Mouse (Mus musculus): ENCODE results near the gene St13.

St13 gene

DNA sequence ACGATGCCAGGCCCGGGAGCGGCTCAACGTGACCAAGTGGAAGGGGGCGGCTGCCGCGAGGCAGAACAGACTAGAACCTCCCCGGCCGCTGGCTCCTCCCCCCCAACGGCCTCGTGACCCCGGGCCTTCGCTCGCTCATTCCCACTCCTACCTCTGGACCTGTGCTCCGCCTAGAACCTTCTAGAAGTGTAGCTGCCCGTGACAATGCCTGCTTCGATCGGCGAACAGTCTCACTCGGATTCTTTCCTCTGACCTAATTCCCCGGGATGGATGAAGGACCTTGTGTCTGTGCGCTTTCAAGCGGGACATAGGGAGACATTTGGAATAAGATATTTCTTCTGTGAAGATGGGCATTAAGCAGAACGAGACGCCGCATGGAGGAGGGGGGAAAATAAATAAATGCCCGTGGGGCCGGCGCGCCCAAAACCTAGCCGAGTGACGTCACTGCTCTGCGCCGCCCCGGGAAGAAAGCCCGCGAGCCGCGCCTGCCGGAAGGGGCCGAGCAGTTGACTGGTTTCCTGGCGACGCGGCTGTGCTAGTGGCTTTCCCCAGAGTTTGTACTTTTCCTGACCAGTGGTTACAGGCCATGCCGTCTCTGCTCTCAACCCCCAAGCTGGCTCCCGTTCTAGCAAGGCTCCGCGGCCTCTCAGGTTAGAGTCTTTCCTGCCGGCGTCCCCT is at the start of gene St13, which contains the start of gene Xpnpep3:
St13 (minus strand) TSS at position 440 of the 678 bp plus-strand sequence.
Xpnpep3 (plus strand) TSS at position 501 of the 678 bp plus-strand sequence.
- peak; percentile 95 to 97 for DNase-seq

DNA sequence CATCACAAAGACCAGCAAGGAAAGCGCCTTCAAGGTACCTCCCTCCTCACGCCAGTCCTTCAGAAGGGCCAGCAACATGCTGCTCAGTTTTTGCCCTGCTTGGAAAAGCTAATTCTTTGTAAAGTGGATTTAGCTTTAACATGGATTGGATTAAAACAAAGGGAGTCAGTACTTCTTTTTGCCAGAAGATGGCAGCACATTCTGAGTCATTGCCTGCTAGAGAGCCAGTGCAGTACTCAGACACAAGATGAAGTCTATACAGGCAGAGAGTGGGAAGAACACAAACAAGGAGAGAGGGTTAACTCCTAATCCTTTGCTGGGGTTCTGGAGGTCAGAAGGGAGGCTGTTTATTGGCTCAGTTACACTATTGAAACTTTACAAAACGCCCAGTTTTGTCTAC is 48.6 kb upstream of the St13 start:
- DNase-seq: peak in 1 of 2 experiments; percentile 52

DNA sequence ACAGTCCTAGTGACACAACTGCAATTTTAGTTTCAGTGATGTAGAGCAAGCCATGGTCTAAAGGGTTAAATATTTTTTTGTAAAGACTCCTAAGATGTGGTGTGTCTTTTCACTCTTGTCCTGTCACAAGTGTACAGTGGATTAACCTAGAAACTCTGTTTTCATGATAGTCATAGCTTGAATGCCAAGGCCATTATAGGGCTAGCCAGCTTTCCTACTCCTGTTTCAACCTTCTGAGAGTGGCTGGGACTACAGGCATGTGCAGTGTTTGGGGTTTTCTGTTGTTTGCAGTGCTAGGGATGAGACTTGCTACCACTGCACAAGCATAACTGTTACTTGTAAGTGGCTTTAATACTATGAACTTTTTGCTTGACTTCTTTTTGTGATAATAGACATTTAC is 39.4 kb upstream of the St13 start:
- no peak for DNase-seq

DNA sequence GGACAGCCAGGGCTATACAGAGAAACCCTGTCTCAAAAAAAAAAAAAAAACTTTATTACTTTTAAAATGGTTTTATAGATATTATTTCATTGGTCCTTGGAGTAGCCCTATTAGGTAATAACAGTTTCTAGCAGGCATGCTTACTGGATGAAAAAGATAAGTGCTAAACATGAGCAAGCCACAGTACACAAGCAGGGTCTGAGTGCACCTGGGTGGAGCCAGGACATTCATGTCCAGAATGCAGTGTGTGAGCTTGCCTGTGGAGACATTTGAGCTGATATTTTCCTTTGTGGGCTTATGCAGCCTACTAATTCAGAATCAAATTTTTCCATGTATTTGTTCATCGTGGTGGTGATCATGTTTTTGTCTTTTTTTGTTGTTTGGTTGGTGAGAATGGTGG is 38.5 kb upstream of the St13 start:
- DNase-seq: no peak

DNA sequence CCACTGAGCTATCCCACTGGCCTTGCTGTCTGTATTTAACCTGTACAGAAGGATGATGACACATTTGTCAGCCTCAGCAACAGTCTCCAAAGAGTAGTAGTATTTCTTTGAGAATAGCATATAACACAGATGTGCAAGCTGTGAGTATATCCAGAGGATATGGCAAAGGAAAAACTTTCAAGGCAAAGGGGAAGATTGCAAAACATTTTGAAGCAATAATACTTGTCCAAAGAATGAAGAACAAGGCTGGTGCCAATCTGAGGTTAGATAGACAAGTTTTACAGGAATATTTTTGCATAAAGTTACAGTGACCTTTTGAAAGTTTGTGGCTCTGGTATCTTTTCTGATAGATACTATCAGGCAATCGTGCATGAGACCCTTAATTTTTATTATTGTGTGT is 31.3 kb upstream of the St13 start:
- no peak for DNase-seq

DNA sequence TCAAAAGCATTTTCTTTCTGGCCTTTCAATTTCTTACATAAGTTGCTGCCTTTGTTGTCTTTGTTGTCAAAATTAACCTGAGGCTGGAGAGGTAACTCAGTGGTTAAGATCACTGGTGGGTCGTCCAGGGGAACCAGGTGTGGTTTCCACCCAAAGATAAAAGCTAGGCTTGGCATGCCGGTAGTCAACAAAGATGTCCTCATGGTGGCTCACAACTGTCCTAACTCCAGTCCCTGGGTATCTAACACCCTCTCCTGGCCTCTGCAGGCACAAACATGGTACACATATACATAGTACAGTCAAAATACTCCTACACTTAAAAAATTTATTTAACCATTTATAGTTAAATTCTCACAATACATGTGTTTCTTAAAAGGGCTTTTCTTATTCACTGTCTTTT is 28.1 kb upstream of the St13 start:
- DNase-seq: no peak

DNA sequence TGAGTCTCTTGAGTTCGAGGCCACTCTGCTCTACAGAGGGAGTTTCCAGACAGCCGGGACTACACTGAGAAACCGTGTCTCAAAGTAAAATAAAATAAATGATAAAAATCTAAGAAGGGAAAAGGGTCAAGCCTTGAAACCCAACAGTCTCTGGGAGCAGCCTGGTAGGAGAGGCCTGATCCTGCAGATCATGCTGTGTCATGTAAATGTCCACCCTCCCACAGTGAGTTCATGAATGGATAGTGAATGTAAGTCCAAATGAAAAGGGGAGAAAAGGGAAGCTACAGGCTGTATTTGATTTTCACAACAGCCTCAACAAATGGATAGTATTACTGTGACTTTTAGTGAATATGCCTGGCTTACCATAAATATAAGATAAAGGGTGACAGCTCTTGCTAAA is 25.4 kb upstream of the St13 start:
- DNase-seq: no peak

DNA sequence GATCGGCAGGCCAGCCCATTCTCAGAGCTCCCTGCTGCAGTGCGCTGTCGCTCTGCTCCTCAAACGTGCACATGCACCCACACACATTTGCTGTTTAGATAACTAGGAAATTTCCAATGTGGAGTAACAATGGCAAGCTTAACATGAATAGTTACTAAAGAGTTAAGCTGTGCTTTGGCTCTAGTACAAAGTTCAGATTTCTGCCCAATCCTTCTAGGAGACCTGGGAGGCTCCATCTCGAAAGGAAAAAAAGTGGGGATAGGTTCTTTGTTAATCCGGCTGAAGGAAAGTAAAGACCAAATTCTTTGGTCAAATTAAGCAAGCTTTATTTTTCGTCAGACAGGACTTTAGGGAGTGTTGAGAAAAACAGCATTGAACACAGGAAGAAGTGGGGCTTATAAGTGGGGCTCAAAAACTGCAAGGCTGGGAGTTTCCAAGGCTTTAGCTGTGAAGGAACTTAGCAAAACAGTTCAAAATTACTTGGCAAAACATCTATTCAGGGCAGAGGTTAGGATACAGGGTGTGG is 22.3 kb upstream of the St13 start:
- no peak for DNase-seq

DNA sequence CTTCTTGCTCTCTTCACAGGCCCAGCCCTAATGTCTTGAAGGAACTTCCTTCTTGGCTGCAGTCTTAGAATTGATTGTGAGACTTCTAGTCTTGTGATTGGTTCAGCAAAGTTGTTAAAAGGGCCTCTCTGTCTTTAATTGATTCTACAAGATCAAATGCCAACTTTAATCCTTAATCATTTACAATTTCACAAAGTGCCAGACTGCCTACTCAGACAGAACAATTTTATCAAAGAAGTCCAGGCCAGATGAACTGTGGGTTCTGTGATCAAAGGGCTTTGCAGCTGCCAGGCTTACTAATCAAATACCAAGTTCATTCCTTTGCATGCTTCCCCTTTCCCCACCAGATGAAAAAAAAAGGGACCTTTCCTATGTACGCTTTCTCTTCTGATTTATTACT is 21.6 kb upstream of the St13 start:
- no peak for DNase-seq

DNA sequence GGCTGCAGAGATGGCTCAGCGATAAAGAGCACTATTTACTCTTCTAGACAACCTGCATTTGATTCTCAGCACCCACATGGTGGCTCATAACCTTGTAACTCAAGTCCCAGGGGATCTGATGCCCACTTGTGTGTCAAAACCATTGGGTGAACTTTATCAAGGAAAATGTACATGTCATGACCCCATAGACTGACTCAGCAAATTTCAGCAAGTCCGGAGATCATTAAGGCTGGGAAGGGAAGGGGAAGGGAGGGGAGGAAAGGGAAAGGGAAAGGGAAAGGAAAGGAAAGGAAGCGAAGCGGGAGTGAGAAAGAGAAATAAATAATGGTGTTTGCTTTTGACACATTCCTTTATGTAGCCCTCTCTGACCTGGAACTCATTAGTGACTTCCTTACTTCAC is 18.2 kb upstream of the St13 start:
- DNase-seq: no peak

DNA sequence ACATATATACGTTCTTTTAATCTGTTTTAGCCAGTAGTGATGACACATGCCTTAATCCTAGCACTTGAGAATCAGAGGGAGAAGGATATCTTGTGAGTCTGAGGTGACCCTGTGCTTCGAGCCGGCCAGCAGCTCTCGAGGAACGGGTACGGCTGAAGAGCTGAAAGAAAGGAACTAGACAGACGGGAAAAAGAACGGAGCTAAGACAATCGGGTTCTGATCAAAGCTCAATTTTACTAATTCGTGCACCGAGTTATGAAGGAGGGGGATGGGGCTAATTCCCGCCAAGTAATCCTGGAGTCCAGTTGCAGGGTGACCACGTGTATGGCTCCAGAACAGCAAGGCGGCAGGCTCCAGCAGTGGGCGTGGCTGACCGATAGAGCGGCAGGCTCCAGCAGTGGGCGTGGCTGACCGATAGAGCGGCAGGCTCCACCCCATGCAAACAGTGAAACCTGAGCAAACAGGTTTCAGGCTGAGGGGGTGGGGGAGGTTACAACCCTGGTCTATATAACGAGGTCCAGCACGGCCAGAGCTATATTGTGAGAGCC is 17.0 kb upstream of the St13 start:
- peak; percentile 52 to 59 for DNase-seq

DNA sequence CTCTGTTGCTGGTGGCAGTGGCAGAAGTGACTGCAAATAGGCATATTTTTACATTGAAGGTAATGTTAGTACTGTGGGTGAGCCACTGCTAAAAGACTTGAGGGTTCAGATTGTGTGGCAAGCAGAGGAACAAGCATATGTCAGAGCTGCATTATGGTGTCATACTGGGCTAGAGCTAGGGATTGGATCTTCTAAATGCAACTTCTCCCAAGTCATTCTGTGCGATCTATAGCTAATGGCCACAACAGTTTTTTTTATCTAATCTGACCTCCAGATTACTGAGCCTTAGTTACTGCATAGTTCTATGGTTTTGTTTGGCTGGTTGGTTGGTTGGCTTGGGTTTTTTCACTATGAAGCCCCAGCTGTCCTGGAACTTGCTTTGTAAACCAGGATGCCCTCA is 8.3 kb upstream of the St13 start, which contains the start of gene Dnajb7:
Dnajb7 (minus strand) TSS at position 101 of the 400 bp plus-strand sequence.
- DNase-seq: no peak

DNA sequence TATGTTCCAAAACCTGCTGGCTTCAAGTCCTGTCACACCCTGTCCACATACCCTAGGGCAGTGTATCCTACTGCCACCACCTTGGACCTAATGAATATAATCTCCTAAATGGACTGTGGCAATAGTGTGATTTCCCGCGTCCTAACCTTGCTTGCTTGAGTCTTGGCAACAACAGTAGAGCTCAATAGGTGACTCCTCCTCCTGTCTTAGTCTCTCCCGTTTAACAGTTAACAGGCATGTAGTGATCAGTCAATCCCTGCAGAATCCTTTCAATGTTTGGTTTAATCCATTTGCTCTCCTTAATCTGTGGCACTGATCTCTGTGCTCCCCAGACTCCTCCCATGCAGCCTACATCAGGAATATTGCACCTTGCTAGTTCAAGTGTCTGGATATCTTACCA is 5.1 kb upstream of the St13 start:
- no peak for DNase-seq

DNA sequence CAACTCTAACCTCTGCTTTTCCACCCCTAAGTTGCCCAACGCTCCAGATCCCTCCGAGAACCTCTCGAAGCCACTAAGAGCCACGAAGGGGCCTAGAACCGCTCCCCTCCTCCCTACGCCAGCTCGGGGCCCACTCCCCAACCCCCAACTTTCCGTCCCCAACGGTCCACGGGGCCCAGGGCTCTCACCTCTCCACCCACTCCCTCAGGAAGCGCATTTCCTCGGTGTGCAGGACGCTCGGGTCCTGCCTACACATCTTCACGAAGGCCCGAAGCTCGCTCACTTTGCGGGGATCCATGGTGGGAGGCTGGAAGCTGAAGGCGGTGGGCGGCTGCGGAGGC is 610 bp downstream of the St13 start:
- DNase-seq: no peak

DNA sequence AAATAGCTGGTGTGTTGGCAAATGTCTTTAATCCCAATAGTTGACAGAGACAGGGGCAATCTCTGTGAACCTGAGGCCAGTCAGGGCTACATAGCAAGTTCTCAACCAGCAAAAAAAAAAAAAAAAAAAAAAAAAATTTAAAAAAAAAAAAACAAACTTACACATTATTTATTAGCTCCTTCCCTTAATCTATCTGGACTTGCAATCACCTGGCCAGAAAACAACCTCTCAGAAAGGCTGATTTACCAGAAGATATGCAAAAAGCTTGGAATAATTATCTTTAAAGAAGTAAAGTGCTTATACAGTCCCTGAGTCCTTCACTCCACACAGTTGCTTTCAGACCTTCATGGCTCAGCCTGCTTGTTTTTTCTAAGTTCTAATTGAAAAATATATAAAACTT is 1.7 kb downstream of the St13 start:
- no peak for DNase-seq

DNA sequence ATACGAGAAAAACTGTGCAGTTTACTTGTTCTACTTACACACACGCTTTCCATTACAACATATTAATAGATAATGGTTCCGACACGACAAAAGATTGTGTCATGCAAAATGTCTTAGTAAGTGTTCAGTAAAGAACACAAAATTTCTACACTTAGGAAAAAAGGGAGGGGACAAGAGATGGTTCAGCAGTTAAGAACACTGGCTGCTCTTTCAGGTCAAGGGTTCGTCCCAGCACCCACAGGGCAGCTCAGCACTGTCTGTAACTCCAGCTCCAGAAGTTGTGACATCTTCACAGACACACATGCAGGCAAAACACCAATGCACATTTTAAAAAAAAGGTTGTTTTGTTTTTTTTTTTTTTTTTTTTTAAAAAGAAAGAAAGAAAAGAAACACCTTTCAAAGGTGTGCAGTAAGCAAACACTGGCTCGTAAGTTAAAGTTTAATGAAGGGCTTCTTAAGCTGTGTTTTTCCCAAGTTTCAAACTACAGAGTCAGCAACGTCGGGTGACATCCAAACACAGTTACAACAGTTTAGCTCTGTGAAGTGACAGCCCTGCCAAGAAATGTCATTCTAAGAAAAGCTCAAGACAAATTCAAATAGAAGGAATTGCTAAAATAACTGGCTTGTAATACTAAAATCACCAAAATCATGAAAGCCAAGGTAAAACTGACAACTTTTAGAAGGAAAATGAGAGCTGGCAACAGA is 5.5 kb downstream of the St13 start:
- no peak for DNase-seq

DNA sequence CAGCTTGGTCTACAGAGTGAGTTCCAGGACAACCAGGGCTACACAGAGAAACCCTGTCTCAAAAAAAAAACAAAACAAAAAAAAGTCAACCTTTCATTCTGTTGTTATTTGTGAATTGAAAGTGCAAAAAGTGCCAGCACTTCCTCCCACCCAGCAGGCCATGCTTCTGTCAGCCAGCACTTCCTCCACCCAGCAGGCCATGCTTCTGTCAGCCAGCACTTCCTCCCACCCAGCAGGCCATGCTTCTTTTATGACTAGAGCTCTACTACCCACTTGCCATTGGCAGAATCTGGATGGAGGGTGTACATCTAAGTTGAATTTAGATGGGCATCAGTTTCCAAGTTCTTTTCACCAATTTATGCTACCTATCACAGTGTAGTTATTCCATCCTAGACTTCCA is 6.9 kb downstream of the St13 start:
- peak; percentile 9 to 42 for DNase-seq

DNA sequence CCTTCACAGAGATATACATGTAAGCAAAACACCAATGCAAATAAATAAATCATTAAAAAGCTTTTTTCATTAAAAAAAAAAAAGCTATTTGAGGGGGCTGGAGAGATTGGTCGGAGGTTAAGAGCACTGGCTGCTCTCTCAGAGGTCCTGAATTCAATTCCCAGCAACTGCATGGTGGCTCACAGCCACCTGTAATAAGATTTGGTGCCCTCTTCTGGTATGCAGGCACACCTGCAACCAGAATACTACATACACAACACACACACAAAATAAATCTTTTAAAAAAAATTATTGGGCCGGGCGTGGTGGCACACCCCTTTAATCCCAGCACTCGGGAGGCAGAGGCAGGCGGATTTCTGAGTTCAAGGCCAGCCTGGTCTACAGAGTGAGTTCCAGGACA is 13.6 kb downstream of the St13 start:
- no peak for DNase-seq

DNA sequence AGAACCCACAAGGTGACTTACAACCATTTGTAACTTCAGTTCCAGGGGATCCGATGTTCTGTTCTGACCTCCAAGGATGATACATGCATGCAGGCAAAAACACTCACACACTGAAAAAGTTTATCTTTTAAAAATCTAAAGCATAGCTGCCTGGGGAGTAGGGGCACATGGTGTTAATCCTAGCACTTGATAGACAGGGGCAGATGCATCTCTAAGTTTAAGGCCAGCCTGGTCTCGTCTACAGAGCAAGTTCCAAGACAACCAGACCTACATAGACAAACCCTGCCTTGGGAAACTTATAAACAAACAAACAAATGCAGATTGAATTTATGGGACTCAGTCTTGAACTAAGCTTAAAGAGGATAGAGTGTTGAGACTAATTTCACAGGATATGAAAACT is 21.0 kb downstream of the St13 start:
- no peak for DNase-seq

DNA sequence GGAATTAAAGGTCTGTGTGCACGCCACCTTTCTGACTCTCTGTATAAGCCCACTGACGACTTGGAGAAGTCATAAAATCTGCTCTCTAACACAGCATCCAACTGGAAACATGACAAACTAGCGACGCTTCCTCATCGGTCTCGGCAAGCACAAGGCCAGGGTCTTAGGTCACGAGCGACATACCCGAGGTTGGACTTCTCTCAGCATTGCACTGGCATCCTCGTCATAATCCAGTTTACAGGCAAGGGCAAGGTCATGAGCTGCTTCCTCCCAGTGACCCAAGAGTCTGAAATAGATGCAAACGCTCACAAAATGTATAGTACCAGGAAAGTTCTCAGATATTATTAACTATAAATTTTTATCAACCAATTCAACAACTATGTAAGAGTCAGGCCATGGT is 25.3 kb downstream of the St13 start:
- DNase-seq: no peak

DNA sequence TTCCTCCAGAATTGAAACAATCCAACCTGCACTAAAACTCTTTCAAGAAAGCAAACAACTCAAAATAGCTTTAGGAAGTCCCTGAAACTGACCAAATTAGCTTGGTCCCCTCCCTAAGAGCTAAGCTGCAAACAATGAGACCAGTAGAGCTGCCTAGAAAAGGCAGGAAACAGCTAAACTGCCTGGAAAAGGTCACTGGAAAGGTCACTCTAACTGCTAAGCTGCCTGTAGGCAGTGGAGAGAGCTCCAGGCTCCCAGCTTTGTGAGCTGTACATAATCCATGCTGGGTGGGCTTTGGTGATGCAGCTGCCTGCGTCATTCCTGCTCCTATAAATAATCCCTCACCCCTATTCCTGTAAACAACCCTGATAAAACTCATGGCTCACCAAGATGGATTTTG is 29.5 kb downstream of the St13 start:
- no peak for DNase-seq

DNA sequence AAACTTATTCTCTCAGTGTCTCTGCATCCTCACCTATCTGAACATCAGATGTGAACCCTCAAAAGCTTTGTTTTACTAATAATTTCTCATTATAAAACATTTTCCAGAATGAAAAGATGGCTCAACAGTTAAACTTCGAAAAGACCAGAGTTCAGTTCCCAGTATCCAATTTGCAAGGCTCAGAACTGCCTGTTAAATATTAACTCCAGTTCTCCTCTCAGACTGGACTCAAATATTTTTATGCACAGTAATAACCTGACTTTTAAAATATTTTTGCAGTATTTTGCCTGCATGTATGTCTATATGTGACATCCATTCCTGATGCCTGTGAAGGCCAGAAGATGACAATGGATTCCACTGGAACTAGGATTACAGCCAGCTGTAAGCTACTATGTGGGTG is 31.3 kb downstream of the St13 start:
- no peak for DNase-seq

DNA sequence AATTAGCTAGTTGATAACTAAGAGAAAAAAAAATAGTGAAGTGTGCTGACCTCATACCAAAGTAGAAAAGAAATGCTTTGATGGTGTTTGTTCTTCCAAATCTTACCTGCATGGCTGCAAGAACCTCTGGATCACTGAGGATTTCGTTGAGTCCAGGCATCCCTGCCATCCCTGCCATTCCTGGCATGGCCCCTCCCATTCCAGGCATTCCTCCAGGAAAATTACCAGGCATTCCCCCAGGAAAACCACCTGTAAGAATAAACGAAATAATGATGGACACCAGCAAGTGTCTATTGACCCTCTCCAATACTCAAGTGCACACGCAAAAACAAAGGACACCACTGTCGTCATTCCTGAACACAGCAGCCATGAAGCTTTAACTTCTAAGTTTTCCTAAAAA is 33.6 kb downstream of the St13 start:
- no peak for DNase-seq

DNA sequence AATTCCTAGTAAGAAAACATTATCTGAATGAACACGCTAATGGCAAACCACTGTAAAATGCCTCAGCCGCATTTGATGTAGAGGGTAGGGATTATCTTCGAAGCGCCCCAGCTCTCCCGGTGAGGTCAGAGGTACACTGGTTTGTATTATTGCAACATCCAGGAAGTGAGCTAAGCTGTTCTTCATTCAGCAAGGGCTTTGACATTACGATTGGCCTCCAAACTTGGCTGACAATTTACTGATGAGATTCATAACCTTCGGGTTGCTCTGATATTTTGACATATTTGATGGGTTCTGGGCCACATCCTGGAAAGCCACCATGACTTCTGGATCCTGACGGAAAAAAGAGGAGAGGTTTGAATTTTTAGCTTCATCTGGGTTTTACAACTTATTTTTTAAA is 34.6 kb downstream of the St13 start:
- no peak for DNase-seq

Measured in spleen, adult 18-20 months (tissue).